Mouse (Mus musculus) limb, embryonic 14.5 days (tissue): ENCODE results near the gene Gm17657. TPM values are rescaled to one million over a fixed set of nuclear protein-coding genes. Genes with fewer than 3 reads are reported as not detected.

Source experiments
- ATAC-seq: fragments of 200-750 bp; cut with Nextera tagmentation; 2 replicates; pipeline ENCODE4 v1.8.0; 2017; ENCODE audit warnings: low read depth, moderate number of reproducible peaks, moderate TSS enrichment; ENCODE audit not compliant: low FRiP score
- DNase-seq: peaks from one replicate; pipeline ENCODE4 v3.0.0-alpha.2; 2015; ENCODE audit warnings: low spot score
- H3K27ac ChIP-seq: fragments of 300-500 bp; sonication (generic); replicated peaks from 2 replicates; pipeline ENCODE4 v1.5.1; 2014; ENCODE audit warnings: low read depth, mild to moderate bottlenecking, low read length, moderate library complexity, mixed read lengths
- H3K27me3 ChIP-seq: fragments of 300-500 bp; sonication (generic); 2 replicates; pipeline ENCODE4 v1.6.1; 2014; ENCODE audit warnings: low read length, mixed read lengths; ENCODE audit not compliant: control insufficient read depth, insufficient read depth
- H3K36me3 ChIP-seq: fragments of 300-500 bp; sonication (generic); 2 replicates; pipeline ENCODE4 v1.6.1; 2014; ENCODE audit warnings: mild to moderate bottlenecking, low read length, moderate library complexity, mixed read lengths; ENCODE audit not compliant: control insufficient read depth, insufficient read depth
- H3K4me1 ChIP-seq: fragments of 300-500 bp; sonication (generic); 2 replicates; pipeline ENCODE4 v1.6.1; 2014; ENCODE audit warnings: antibody characterized with exemption, low read length, mixed read lengths; ENCODE audit not compliant: control insufficient read depth, insufficient read depth
- H3K4me2 ChIP-seq: fragments of 300-500 bp; sonication (generic); replicated peaks from 2 replicates; pipeline ENCODE4 v1.6.1; 2014; ENCODE audit warnings: low read depth, mild to moderate bottlenecking, low read length, moderate library complexity; ENCODE audit not compliant: severe bottlenecking
- H3K4me3 ChIP-seq: fragments of 300-500 bp; sonication (generic); replicated peaks from 2 replicates; pipeline ENCODE4 v1.5.1; 2014; ENCODE audit warnings: low read length
- H3K9ac ChIP-seq: fragments of 300-500 bp; sonication (generic); 2 replicates; pipeline ENCODE4 v1.6.1; 2014; ENCODE audit warnings: mild to moderate bottlenecking, low read depth, low read length, moderate library complexity; ENCODE audit not compliant: severe bottlenecking
- H3K9me3 ChIP-seq: fragments of 300-500 bp; sonication (generic); 2 replicates; pipeline ENCODE4 v1.6.1; 2016; ENCODE audit warnings: low read length; ENCODE audit not compliant: control insufficient read depth
- POLR2A ChIP-seq: fragments of 200-500 bp; IDR thresholded peaks from 2 replicates; pipeline ENCODE4 v1.8.0; 2012; ENCODE audit warnings: inconsistent platforms, mild to moderate bottlenecking, moderate library complexity, borderline replicate concordance; ENCODE audit not compliant: insufficient read depth, insufficient read length; ENCODE audit errors: extremely low read depth
- WGBS: fragments of 180-500 bp; shearing (Covaris S2); extraction: QIAGEN DNeasy Blood & Tissue Kit; methylation state at CpG from one replicate; pipeline ENCODE4 v1.1.7; 2014; 5-methylcytosine and 5-hydroxymethylcytosine counted together
- polyA plus RNA-seq, 2 experiments: library from polyadenylated mRNA; depleted of rRNA in 1 of 2; stranded (reverse) in 1 of 2; unstranded in 1 of 2; fragments of >200 nt; fragmentation: Nextera tagmentation in 1 of 2; extraction: Ambion mirVana in 1 of 2; gene quantifications; 2 replicates each; pipeline versions ENCODE4 v1.2.1 to v1.2.3; 2012 to 2014

Gene Gm17657
- polyA plus RNA-seq, 2 experiments = 0.04 TPM; not detected in 1

GRCm38 (mm10) chr17:29558476-29558875 is 9.0 kb upstream of the Gm17657 start:
- 73% methylated on average over 5 of the region's 5 CpGs for WGBS
- Histone ChIP-seq H3K36me3 (peaks cover 8% of the 10 kb centered on the region), H3K9ac (no peak overlapping the region), H3K4me2 (no peak overlapping the region), H3K9me3 (no peaks in the 10 kb centered on the region), H3K27me3 (no peaks in the 10 kb centered on the region), H3K4me1 (no peaks in the 10 kb centered on the region), H3K27ac (no peak overlapping the region), H3K4me3 (no peak overlapping the region)
- TF ChIP-seq POLR2A = no peak
- DNase-seq = no peak
- ATAC-seq = no peak

GRCm38 (mm10) chr17:29556893-29557292 is 7.5 kb upstream of the Gm17657 start:
- H3K4me2 ChIP-seq = no peak overlapping the region
- H3K9ac ChIP-seq = no peak overlapping the region
- H3K9me3 ChIP-seq = no peaks in the 10 kb centered on the region
- ATAC-seq = no peak
- H3K4me3 ChIP-seq = no peak overlapping the region
- H3K4me1 ChIP-seq = no peaks in the 10 kb centered on the region
- TF ChIP-seq POLR2A = no peak
- 76% methylated on average over 7 of the region's 7 CpGs for WGBS
- DNase-seq = no peak
- H3K36me3 ChIP-seq = peaks cover 8% of the 10 kb centered on the region
- H3K27me3 ChIP-seq = no peaks in the 10 kb centered on the region
- 0 out of 2 replicates have a peak overlapping the region, but pooled peaks have one; percentile 13 for H3K27ac ChIP-seq

GRCm38 (mm10) chr17:29556456-29556855 is 7.0 kb upstream of the Gm17657 start:
- TF ChIP-seq POLR2A = no peak
- no peak overlapping the region for H3K4me3 ChIP-seq
- no peak overlapping the region for H3K9ac ChIP-seq
- DNase-seq (no peak), ATAC-seq (no peak)
- no peaks in the 10 kb centered on the region for H3K9me3 ChIP-seq
- no peaks in the 10 kb centered on the region for H3K4me1 ChIP-seq
- 87% methylated on average over 10 of the region's 10 CpGs for WGBS
- H3K27me3 ChIP-seq = no peaks in the 10 kb centered on the region
- no peak overlapping the region for H3K4me2 ChIP-seq
- 0 out of 2 replicates have a peak overlapping the region, but pooled peaks have one; percentile 13 for H3K27ac ChIP-seq
- H3K36me3 ChIP-seq = peaks cover 8% of the 10 kb centered on the region

GRCm38 (mm10) chr17:29554176-29554575 is 4.7 kb upstream of the Gm17657 start:
- Histone ChIP-seq H3K4me2 (no peak overlapping the region), H3K4me3 (no peak overlapping the region), H3K9me3 (no peaks in the 10 kb centered on the region), H3K9ac (no peak overlapping the region), H3K4me1 (peaks cover 12% of the 10 kb centered on the region), H3K27me3 (no peaks in the 10 kb centered on the region), H3K36me3 (peaks cover 4% of the 10 kb centered on the region; the same call in 1 of the 2 replicates), H3K27ac (no peak overlapping the region)
- TF ChIP-seq POLR2A = no peak
- DNase-seq (no peak), ATAC-seq (no peak)

- no peaks in the 10 kb centered on the region for H3K27me3 ChIP-seq
- no peak within 1 kb of the TSS for H3K4me3 ChIP-seq
- H3K27ac ChIP-seq = no peak within 1 kb of the TSS
- ATAC-seq (no peak), DNase-seq (no peak)
- no peak for TF ChIP-seq POLR2A
- no peak within 1 kb of the TSS for H3K9ac ChIP-seq
- H3K36me3 ChIP-seq = peaks cover 4% of the 10 kb centered on the region; the same call in 1 of the 2 replicates
- H3K4me1 ChIP-seq = peaks cover 12% of the 10 kb centered on the region
- H3K4me2 ChIP-seq = no peak within 1 kb of the TSS
- H3K9me3 ChIP-seq = no peaks in the 10 kb centered on the region
- 90% methylated on average over 5 of the region's 5 CpGs for WGBS
Observed at GRCm38 (mm10) chr17:29552162-29552732, 2.8 kb upstream of the Gm17657 start, which contains the start of gene Tmem217. Gene Tmem217 (minus strand): TSS chr17:29552385.
